Mouse (Mus musculus) myocyte (in vitro differentiated cells): ENCODE data around the gene Sptbn1.

Experiments used
- CEBPB ChIP-seq: IDR thresholded peaks from 2 replicates; pipeline ENCODE4 v1.6.1; 2011; ENCODE audit warnings: mild to moderate bottlenecking, moderate library complexity; ENCODE audit not compliant: poor library complexity, insufficient read depth, severe bottlenecking
- MAX ChIP-seq: IDR thresholded peaks from one replicate; pipeline ENCODE4 v1.6.1; 2011; ENCODE audit warnings: low read depth, mild to moderate bottlenecking, control low read depth
- MYOD1 ChIP-seq, 3 experiments: IDR thresholded peaks; one replicate each; pipeline ENCODE4 v1.6.1; 2011; ENCODE audit warnings: control low read depth in 2 of 3, low read depth in 2 of 3, mild to moderate bottlenecking in 2 of 3, moderate library complexity in 1 of 3; ENCODE audit not compliant: insufficient read length in 2 of 3, control insufficient read depth in 1 of 3
- POLR2A ChIP-seq: IDR thresholded peaks from one replicate; pipeline ENCODE4 v1.6.1; 2011; ENCODE audit warnings: low read depth, mild to moderate bottlenecking, control low read depth, moderate library complexity; ENCODE audit not compliant: insufficient read length
- POLR2AphosphoS2 ChIP-seq: IDR thresholded peaks from one replicate; pipeline ENCODE4 v1.6.1; 2011; ENCODE audit warnings: low read depth, control low read depth; ENCODE audit not compliant: insufficient read length
- USF1 ChIP-seq: IDR thresholded peaks from one replicate; pipeline ENCODE4 v1.6.1; 2011; ENCODE audit warnings: low read depth, mild to moderate bottlenecking, control low read depth, moderate library complexity

- TF ChIP-seq POLR2A: no peak
- no peak for TF ChIP-seq CEBPB
- no peak for TF ChIP-seq MAX
- TF ChIP-seq POLR2AphosphoS2: no peak
- no peak for TF ChIP-seq USF1
- TF ChIP-seq MYOD1 (IDR thresholded peaks at IDR 0.05; ENCODE audit: control insufficient read depth in 1 of 3, insufficient read length in 2 of 3, low read depth in 2 of 3): no peak
Measured at GRCm38 (mm10) chr11:30198091-30198675, 69.8 kb downstream of the Sptbn1 start.
